Mouse (Mus musculus): ENCODE measurements at regions not wholly inside any gene's neighbourhood (a gene's known extent, or its start where the extent isn't known, plus 50 kb on each side); places are given as distances from the start of the nearest gene placed in this dataset.
A peak's percentile ranks its signal among the peaks of the same experiment; 100 is the strongest.

GRCm38 (mm10) chr6:127348770-127349409 is 97.8 kb upstream of the Parp11 start:
- 49% methylated on average over 9 of the region's 9 CpGs for WGBS
- Histone ChIP-seq H3K4me2 (replicated peaks; ENCODE audit: low read depth) (no peak overlapping the region), H3K9me3 (ENCODE audit: control insufficient read depth, low read length) (no peaks in the 10 kb centered on the region), H3K4me1 (replicated peaks; ENCODE audit: control insufficient read depth, insufficient read depth) (no peaks in the 10 kb centered on the region), H3K9ac (ENCODE audit: low read length) (no peak overlapping the region), H3K4me3 (ENCODE audit: low read depth, low read length) (no peak overlapping the region), H3K27ac (replicated peaks) (0 out of 2 replicates have a peak overlapping the region, but pooled peaks have one; percentile 8), H3K27me3 (ENCODE audit: control insufficient read depth, insufficient read depth, low read length) (no peaks in the 10 kb centered on the region), H3K36me3 (ENCODE audit: control insufficient read depth, insufficient read depth, low read length) (no peaks in the 10 kb centered on the region)
- TF ChIP-seq EP300 (optimal IDR thresholded peaks at IDR 0.05) (no peak), CTCF (IDR thresholded peaks at IDR 0.05; ENCODE audit: low read depth) (no peak)
- no peak for DNase-seq (ENCODE audit: low spot score)
- 0 out of 2 replicates have a peak, but pooled peaks have one; percentile 56 for ATAC-seq (ENCODE audit: low FRiP score, low TSS enrichment)

GRCm38 (mm10) chr6:127349479-127350110 is 97.0 kb upstream of the Parp11 start:
- no peaks in the 10 kb centered on the region for H3K27me3 ChIP-seq (ENCODE audit: control insufficient read depth, insufficient read depth, low read length)
- H3K9me3 ChIP-seq (ENCODE audit: control insufficient read depth, low read length), result no peaks in the 10 kb centered on the region
- no peak overlapping the region for H3K9ac ChIP-seq (ENCODE audit: low read length)
- H3K27ac ChIP-seq (replicated peaks), result no peak overlapping the region
- no peaks in the 10 kb centered on the region for H3K36me3 ChIP-seq (ENCODE audit: control insufficient read depth, insufficient read depth, low read length)
- TF ChIP-seq EP300 (optimal IDR thresholded peaks at IDR 0.05), result no peak
- no peak for TF ChIP-seq CTCF (IDR thresholded peaks at IDR 0.05; ENCODE audit: low read depth)
- H3K4me1 ChIP-seq (replicated peaks; ENCODE audit: control insufficient read depth, insufficient read depth), result no peaks in the 10 kb centered on the region
- H3K4me2 ChIP-seq (replicated peaks; ENCODE audit: low read depth), result no peak overlapping the region
- DNase-seq (ENCODE audit: low spot score), result no peak
- H3K4me3 ChIP-seq (ENCODE audit: low read depth, low read length), result no peak overlapping the region
- 16% methylated on average over 12 of the region's 12 CpGs for WGBS
- ATAC-seq (ENCODE audit: low FRiP score, low TSS enrichment), result peak; percentile 53; the same call in 1 of the 2 replicates

- Histone ChIP-seq H3K27ac (replicated peaks) (no peak overlapping the region), H3K4me3 (ENCODE audit: low read depth, low read length) (no peak overlapping the region), H3K4me2 (replicated peaks; ENCODE audit: low read depth) (no peak overlapping the region), H3K9me3 (ENCODE audit: control insufficient read depth, low read length) (no peaks in the 10 kb centered on the region), H3K36me3 (ENCODE audit: control insufficient read depth, insufficient read depth, low read length) (no peaks in the 10 kb centered on the region), H3K27me3 (ENCODE audit: control insufficient read depth, insufficient read depth, low read length) (no peaks in the 10 kb centered on the region), H3K4me1 (replicated peaks; ENCODE audit: control insufficient read depth, insufficient read depth) (no peaks in the 10 kb centered on the region), H3K9ac (ENCODE audit: low read length) (no peak overlapping the region)
- TF ChIP-seq EP300 (optimal IDR thresholded peaks at IDR 0.05) (no peak), CTCF (IDR thresholded peaks at IDR 0.05; ENCODE audit: low read depth) (no peak)
- DNase-seq (ENCODE audit: low spot score), result no peak
- 78% methylated on average over 5 of the region's 5 CpGs for WGBS
- no peak for ATAC-seq (ENCODE audit: low FRiP score, low TSS enrichment)
These were observed 94.9 kb upstream of the Parp11 start for GRCm38 (mm10) chr6:127351691-127352090.

- Histone ChIP-seq H3K36me3 (ENCODE audit: control insufficient read depth, insufficient read depth, low read length) (no peaks in the 10 kb centered on the region), H3K4me2 (replicated peaks; ENCODE audit: low read depth) (no peak overlapping the region), H3K9me3 (ENCODE audit: control insufficient read depth, low read length) (no peaks in the 10 kb centered on the region), H3K4me3 (ENCODE audit: low read depth, low read length) (no peak overlapping the region), H3K27ac (replicated peaks) (no peak overlapping the region), H3K4me1 (replicated peaks; ENCODE audit: control insufficient read depth, insufficient read depth) (no peaks in the 10 kb centered on the region), H3K9ac (ENCODE audit: low read length) (no peak overlapping the region), H3K27me3 (ENCODE audit: control insufficient read depth, insufficient read depth, low read length) (no peaks in the 10 kb centered on the region)
- no peak for ATAC-seq (ENCODE audit: low FRiP score, low TSS enrichment)
- no peak for TF ChIP-seq CTCF (IDR thresholded peaks at IDR 0.05; ENCODE audit: low read depth)
- no peak for TF ChIP-seq EP300 (optimal IDR thresholded peaks at IDR 0.05)
- WGBS, result 63% methylated on average over 6 of the region's 6 CpGs
- DNase-seq (ENCODE audit: low spot score), result no peak
These were observed 91.5 kb upstream of the Parp11 start for GRCm38 (mm10) chr6:127355112-127355511.

GRCm38 (mm10) chr6:127356442-127356841 is 90.2 kb upstream of the Parp11 start:
- peak; percentile 73 for DNase-seq (ENCODE audit: low spot score)
- 36% methylated on average over 8 of the region's 8 CpGs for WGBS
- Histone ChIP-seq H3K4me3 (ENCODE audit: low read depth, low read length) (no peak overlapping the region), H3K36me3 (ENCODE audit: control insufficient read depth, insufficient read depth, low read length) (no peaks in the 10 kb centered on the region), H3K27ac (replicated peaks) (peak overlapping the region; percentile 5; the same call in 1 of the 2 replicates), H3K27me3 (ENCODE audit: control insufficient read depth, insufficient read depth, low read length) (no peaks in the 10 kb centered on the region), H3K4me2 (replicated peaks; ENCODE audit: low read depth) (no peak overlapping the region), H3K4me1 (replicated peaks; ENCODE audit: control insufficient read depth, insufficient read depth) (no peaks in the 10 kb centered on the region), H3K9ac (ENCODE audit: low read length) (no peak overlapping the region), H3K9me3 (ENCODE audit: control insufficient read depth, low read length) (no peaks in the 10 kb centered on the region)
- TF ChIP-seq EP300 (optimal IDR thresholded peaks at IDR 0.05) (no peak), CTCF (IDR thresholded peaks at IDR 0.05; ENCODE audit: low read depth) (no peak)
- ATAC-seq (ENCODE audit: low FRiP score, low TSS enrichment), result peak; percentile 51

GRCm38 (mm10) chr6:127358805-127359204 is 87.8 kb upstream of the Parp11 start:
- WGBS, result 34% methylated on average over 5 of the region's 5 CpGs
- no peak overlapping the region for H3K4me3 ChIP-seq (ENCODE audit: low read depth, low read length)
- TF ChIP-seq CTCF (IDR thresholded peaks at IDR 0.05; ENCODE audit: low read depth), result no peak
- no peak for TF ChIP-seq EP300 (optimal IDR thresholded peaks at IDR 0.05)
- ATAC-seq (ENCODE audit: low FRiP score, low TSS enrichment) (no peak), DNase-seq (ENCODE audit: low spot score) (no peak)
- H3K4me1 ChIP-seq (replicated peaks; ENCODE audit: control insufficient read depth, insufficient read depth), result no peaks in the 10 kb centered on the region
- H3K9me3 ChIP-seq (ENCODE audit: control insufficient read depth, low read length), result no peaks in the 10 kb centered on the region
- H3K27ac ChIP-seq (replicated peaks), result no peak overlapping the region
- H3K4me2 ChIP-seq (replicated peaks; ENCODE audit: low read depth), result no peak overlapping the region
- no peak overlapping the region for H3K9ac ChIP-seq (ENCODE audit: low read length)
- H3K27me3 ChIP-seq (ENCODE audit: control insufficient read depth, insufficient read depth, low read length), result no peaks in the 10 kb centered on the region
- no peaks in the 10 kb centered on the region for H3K36me3 ChIP-seq (ENCODE audit: control insufficient read depth, insufficient read depth, low read length)

Measured in stomach, postnatal 0 days (tissue).